Mouse (Mus musculus): ENCODE measurements around the gene Mbd6. TPM values are rescaled to one million over a fixed set of nuclear protein-coding genes. Genes with fewer than 3 reads are reported as not detected.

The Mbd6 gene
- polyA plus RNA-seq, 1 experiment: 47.8 TPM

DNA sequence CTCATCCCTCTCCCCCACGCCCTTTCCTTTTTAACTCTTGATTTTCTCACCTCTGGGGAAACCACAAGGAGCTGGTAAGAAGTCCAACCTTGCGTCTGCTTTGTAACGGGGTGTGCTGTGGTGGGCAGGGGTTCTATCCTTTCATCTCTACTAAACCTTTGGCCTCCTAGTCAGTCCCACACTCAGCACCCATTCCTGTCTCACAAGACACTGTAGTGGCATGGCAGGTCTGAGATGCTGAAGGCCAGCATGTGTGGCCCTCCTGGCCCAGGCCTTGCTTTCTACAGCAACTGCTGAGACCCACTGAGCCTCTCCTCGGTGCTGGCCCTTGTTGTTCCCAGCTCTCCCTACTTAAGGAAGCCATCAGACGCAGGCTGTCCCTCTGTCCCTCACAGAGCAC lies 16.4 kb downstream of the Mbd6 start:
- no peak for TF ChIP-seq POLR2A (IDR thresholded peaks at IDR 0.05; ENCODE audit: borderline replicate concordance, insufficient read depth, low read length)
- no peak for TF ChIP-seq CTCF (IDR thresholded peaks at IDR 0.05; ENCODE audit: borderline replicate concordance, insufficient read depth, low read depth, low read length)
- H3K27me3 ChIP-seq (ENCODE audit: control insufficient read depth, insufficient read depth, low read length): no peaks in the 10 kb centered on the region
- H3K4me1 ChIP-seq (ENCODE audit: control insufficient read depth, insufficient read depth, low read length): peaks cover 12% of the 10 kb centered on the region
- DNase-seq: no peak
- H3K4me3 ChIP-seq (replicated peaks; ENCODE audit: insufficient read depth, low read depth, low read length): no peak overlapping the region
- H3K27ac ChIP-seq (ENCODE audit: insufficient read depth, low read length): no peak overlapping the region
- WGBS: 90% methylated on average over 5 of the region's 5 CpGs

- DNase-seq: no peak
- Histone ChIP-seq H3K4me1 (ENCODE audit: control insufficient read depth, insufficient read depth, low read length) (peaks cover 14% of the 10 kb centered on the region), H3K27me3 (ENCODE audit: control insufficient read depth, insufficient read depth, low read length) (no peaks in the 10 kb centered on the region), H3K4me3 (replicated peaks; ENCODE audit: insufficient read depth, low read depth, low read length) (no peak overlapping the region), H3K27ac (ENCODE audit: insufficient read depth, low read length) (no peak overlapping the region)
- 72% methylated on average over 4 of the region's 4 CpGs for WGBS
- TF ChIP-seq CTCF (IDR thresholded peaks at IDR 0.05; ENCODE audit: borderline replicate concordance, insufficient read depth, low read depth, low read length) (no peak), POLR2A (IDR thresholded peaks at IDR 0.05; ENCODE audit: borderline replicate concordance, insufficient read depth, low read length) (no peak)
Measured at GRCm38 (mm10) chr10:127269884-127270283, 18.9 kb downstream of the Mbd6 start.

DNA sequence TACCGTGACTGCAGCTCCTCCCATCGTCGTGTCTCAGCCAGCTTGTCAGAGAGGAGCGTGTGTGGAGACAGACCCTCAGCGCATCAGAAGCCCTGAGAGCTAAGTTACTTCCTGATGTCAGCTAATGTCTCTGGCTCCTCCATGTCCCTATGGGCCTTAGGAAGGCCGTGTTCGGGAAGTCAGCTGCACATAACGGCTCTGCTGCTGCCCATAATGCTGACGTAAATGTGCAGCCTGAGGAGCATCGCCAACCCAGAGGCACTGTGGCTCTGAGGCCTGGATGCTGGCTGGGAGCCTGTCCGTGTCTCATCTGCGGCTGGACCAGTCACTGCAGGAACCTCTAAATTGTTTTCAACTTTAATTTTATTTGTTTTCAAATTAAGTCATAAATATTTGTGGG lies 19.8 kb downstream of the Mbd6 start:
- WGBS: 10% methylated on average over 12 of the region's 12 CpGs
- no peak overlapping the region for H3K4me3 ChIP-seq (replicated peaks; ENCODE audit: insufficient read depth, low read depth, low read length)
- peak; percentile 60 to 66 for DNase-seq
- no peaks in the 10 kb centered on the region for H3K27me3 ChIP-seq (ENCODE audit: control insufficient read depth, insufficient read depth, low read length)
- no peak for TF ChIP-seq CTCF (IDR thresholded peaks at IDR 0.05; ENCODE audit: borderline replicate concordance, insufficient read depth, low read depth, low read length)
- peak overlapping the region; percentile 38; the same call in 1 of the 2 replicates for H3K27ac ChIP-seq (ENCODE audit: insufficient read depth, low read length)
- peaks cover 18% of the 10 kb centered on the region for H3K4me1 ChIP-seq (ENCODE audit: control insufficient read depth, insufficient read depth, low read length)

GRCm38 (mm10) chr10:127268401-127268800 lies 20.4 kb downstream of the Mbd6 start:
- no peaks in the 10 kb centered on the region for H3K27me3 ChIP-seq (ENCODE audit: control insufficient read depth, insufficient read depth, low read length)
- 38% methylated on average over 5 of the region's 5 CpGs for WGBS
- DNase-seq: no peak
- peak overlapping the region; percentile 38; the same call in 1 of the 2 replicates for H3K27ac ChIP-seq (ENCODE audit: insufficient read depth, low read length)
- H3K4me1 ChIP-seq (ENCODE audit: control insufficient read depth, insufficient read depth, low read length): peaks cover 21% of the 10 kb centered on the region
- no peak overlapping the region for H3K4me3 ChIP-seq (replicated peaks; ENCODE audit: insufficient read depth, low read depth, low read length)
- TF ChIP-seq POLR2A (IDR thresholded peaks at IDR 0.05; ENCODE audit: borderline replicate concordance, insufficient read depth, low read length) (no peak), CTCF (IDR thresholded peaks at IDR 0.05; ENCODE audit: borderline replicate concordance, insufficient read depth, low read depth, low read length) (no peak)

DNA sequence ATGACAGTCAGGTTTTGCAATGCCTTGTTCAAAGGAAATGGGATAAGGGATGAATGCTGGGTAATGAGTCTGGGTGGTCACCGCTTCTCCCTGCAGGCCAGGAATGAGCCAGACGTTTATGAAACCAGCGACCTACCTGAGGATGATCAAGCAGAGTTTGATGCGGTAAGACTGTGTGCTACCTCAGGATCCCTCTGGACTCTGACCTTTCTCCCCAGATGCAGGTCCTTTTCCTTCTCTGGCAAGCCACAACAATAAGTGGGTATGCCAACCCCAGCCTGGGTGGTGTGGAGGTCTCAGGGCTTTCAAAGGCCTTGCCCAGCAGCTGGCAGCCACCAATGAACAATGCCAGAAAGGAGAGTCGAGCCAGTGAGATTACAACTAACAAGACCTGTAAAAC lies 21.5 kb downstream of the Mbd6 start:
- H3K27me3 ChIP-seq (ENCODE audit: control insufficient read depth, insufficient read depth, low read length): no peaks in the 10 kb centered on the region
- peaks cover 21% of the 10 kb centered on the region for H3K4me1 ChIP-seq (ENCODE audit: control insufficient read depth, insufficient read depth, low read length)
- H3K27ac ChIP-seq (ENCODE audit: insufficient read depth, low read length): no peak overlapping the region; the same call in 1 of the 2 replicates
- no peak for DNase-seq
- peak overlapping the region; percentile 73 for H3K4me3 ChIP-seq (replicated peaks; ENCODE audit: insufficient read depth, low read depth, low read length)
- 40% methylated on average over 5 of the region's 5 CpGs for WGBS
- TF ChIP-seq POLR2A (IDR thresholded peaks at IDR 0.05; ENCODE audit: borderline replicate concordance, insufficient read depth, low read length): no peak
- no peak for TF ChIP-seq CTCF (IDR thresholded peaks at IDR 0.05; ENCODE audit: borderline replicate concordance, insufficient read depth, low read depth, low read length)

DNA sequence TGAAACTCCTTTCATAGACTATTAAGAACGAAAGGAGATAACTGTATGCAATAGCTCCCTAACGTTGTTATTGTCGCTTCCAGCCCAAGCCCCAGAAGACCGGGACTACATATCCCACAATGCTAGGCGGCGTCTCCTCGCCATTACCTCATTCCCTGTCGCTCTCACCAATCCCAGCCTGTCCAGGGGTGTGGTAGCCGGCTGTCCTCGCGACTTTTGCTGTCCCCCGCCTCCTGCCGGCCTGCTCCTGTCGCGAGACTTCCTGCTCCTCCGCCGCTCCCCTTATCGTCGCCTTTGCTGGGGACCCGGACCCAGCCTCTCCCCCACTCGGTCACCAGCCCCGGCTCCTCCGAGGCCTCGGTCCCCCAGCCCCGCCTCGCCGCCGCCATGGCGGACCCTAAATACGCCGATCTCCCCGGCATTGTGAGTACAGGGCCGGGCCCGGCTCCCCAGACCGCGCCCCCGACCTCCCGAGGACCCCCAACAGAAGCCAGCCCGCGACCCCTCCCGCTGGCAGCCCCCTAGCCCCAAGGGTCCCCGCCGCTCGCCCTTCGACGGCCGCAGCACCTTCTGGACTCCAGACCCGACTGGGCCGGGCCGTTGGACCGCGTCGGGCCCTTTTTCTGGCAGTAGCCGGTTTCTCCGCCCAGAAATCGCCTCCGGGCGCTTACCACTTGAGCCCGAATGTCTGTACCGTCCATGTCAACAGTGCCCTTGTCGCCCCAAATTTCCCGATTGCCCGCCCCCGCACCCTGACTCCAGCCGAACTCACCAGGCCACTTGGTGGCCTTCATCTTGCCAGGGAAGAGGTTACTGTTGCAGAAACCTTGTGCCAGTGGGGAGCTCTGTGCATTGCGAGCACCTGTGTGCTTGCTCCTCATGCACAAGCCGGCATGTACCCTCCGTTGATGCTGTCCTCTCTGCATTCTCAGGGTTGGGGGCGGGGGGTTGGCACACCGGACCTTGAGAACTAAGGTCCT lies 22.4 kb downstream of the Mbd6 start, which contains the start of gene Dctn2:
Gene Dctn2, plus strand, starts transcription at position 257 of the 980 bp plus-strand sequence.
- DNase-seq: peak; percentile 93 to 96
- TF ChIP-seq POLR2A (IDR thresholded peaks at IDR 0.05; ENCODE audit: borderline replicate concordance, insufficient read depth, low read length) (peak; percentile 73; the same call in 1 of the 2 replicates), CTCF (IDR thresholded peaks at IDR 0.05; ENCODE audit: borderline replicate concordance, insufficient read depth, low read depth, low read length) (no peak)
- Histone ChIP-seq H3K27me3 (ENCODE audit: control insufficient read depth, insufficient read depth, low read length) (no peaks in the 10 kb centered on the region), H3K4me1 (ENCODE audit: control insufficient read depth, insufficient read depth, low read length) (peaks cover 21% of the 10 kb centered on the region), H3K27ac (ENCODE audit: insufficient read depth, low read length) (peak within 1 kb of the TSS; percentile 21), H3K4me3 (replicated peaks; ENCODE audit: insufficient read depth, low read depth, low read length) (peak within 1 kb of the TSS; percentile 73)
- under 1% methylated on average over 64 of the region's 70 CpGs for WGBS

- DNase-seq: peak in 1 of 2 experiments; percentile 53
- Histone ChIP-seq H3K4me1 (ENCODE audit: control insufficient read depth, insufficient read depth, low read length) (peaks cover 21% of the 10 kb centered on the region), H3K27ac (ENCODE audit: insufficient read depth, low read length) (no peak overlapping the region), H3K4me3 (replicated peaks; ENCODE audit: insufficient read depth, low read depth, low read length) (peak overlapping the region; percentile 73), H3K27me3 (ENCODE audit: control insufficient read depth, insufficient read depth, low read length) (no peaks in the 10 kb centered on the region)
- WGBS: 31% methylated on average over 4 of the region's 4 CpGs
- TF ChIP-seq CTCF (IDR thresholded peaks at IDR 0.05; ENCODE audit: borderline replicate concordance, insufficient read depth, low read depth, low read length) (no peak), POLR2A (IDR thresholded peaks at IDR 0.05; ENCODE audit: borderline replicate concordance, insufficient read depth, low read length) (no peak)
Measured at GRCm38 (mm10) chr10:127265727-127266111, 23.1 kb downstream of the Mbd6 start.

GRCm38 (mm10) chr10:127264971-127265370 lies 23.8 kb downstream of the Mbd6 start:
- H3K4me1 ChIP-seq (ENCODE audit: control insufficient read depth, insufficient read depth, low read length): peaks cover 24% of the 10 kb centered on the region
- DNase-seq: peak in 1 of 2 experiments; percentile 22
- 59% methylated on average over 4 of the region's 4 CpGs for WGBS
- TF ChIP-seq POLR2A (IDR thresholded peaks at IDR 0.05; ENCODE audit: borderline replicate concordance, insufficient read depth, low read length) (no peak), CTCF (IDR thresholded peaks at IDR 0.05; ENCODE audit: borderline replicate concordance, insufficient read depth, low read depth, low read length) (no peak)
- no peaks in the 10 kb centered on the region for H3K27me3 ChIP-seq (ENCODE audit: control insufficient read depth, insufficient read depth, low read length)
- no peak overlapping the region for H3K4me3 ChIP-seq (replicated peaks; ENCODE audit: insufficient read depth, low read depth, low read length)
- H3K27ac ChIP-seq (ENCODE audit: insufficient read depth, low read length): no peak overlapping the region
